Mouse (Mus musculus): Measurements from ENCODE around the gene Corin. TPM values are rescaled to one million over a fixed set of nuclear protein-coding genes. Genes with fewer than 3 reads are reported as not detected.

The Corin gene
- polyA plus RNA-seq, 1 experiment: not detected

DNA sequence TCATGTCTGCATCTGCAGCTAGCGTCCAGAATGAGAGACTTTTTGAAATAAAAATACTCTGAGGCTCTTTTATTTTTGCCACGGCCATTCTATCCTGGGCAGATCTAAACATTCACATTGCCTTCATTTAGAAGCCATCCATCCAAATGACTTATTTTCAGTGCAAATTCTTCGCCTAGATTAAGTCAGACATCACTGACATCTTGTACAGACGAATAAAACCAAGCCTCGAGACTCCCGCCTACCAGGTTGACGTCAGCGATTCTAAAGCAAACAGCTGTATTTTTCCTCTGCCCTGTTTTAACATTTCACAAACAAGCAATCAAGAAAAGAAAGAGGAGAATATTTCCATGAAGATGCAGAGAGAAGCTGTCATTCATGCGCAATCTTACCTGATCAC, 100.9 kb downstream of the Corin start:
- H3K4me3 ChIP-seq (ENCODE audit: insufficient read depth, low read length): no peak overlapping the region
- no peaks in the 10 kb centered on the region for H3K4me1 ChIP-seq (ENCODE audit: control insufficient read depth, insufficient read depth, low read length)
- TF ChIP-seq CTCF (IDR thresholded peaks at IDR 0.05; ENCODE audit: low read depth, low read length) (no peak), POLR2A (IDR thresholded peaks at IDR 0.05; ENCODE audit: borderline replicate concordance, low read depth, low read length) (no peak)
- H3K27ac ChIP-seq (ENCODE audit: insufficient read depth, low read depth, low read length): no peak overlapping the region

- Histone ChIP-seq H3K27ac (ENCODE audit: insufficient read depth, low read depth, low read length) (no peak overlapping the region), H3K4me1 (ENCODE audit: control insufficient read depth, insufficient read depth, low read length) (no peaks in the 10 kb centered on the region), H3K4me3 (ENCODE audit: insufficient read depth, low read length) (no peak overlapping the region)
- TF ChIP-seq POLR2A (IDR thresholded peaks at IDR 0.05; ENCODE audit: borderline replicate concordance, low read depth, low read length) (no peak), CTCF (IDR thresholded peaks at IDR 0.05; ENCODE audit: low read depth, low read length) (no peak)
These were observed 101.4 kb downstream of the Corin start for GRCm38 (mm10) chr5:72402913-72403312.

DNA sequence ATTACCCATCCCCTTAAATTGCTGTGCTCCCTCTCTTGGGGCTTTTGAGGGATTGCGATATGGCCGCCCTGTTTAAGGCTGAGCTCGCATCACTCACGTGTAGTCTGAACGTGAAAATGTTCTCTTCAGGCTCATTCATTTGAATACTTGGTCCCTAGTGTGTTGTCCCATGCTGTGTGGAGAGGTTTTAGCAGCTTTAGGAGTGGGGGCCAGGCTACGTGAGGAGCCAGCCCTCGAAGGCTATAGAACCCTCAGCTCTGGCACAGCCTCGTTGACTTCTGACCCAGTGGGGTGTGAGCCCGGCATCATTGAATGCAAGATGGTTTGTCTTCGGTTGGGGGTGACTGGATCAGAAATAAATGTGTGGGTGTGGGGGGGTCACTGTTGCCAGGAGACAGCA, 102.5 kb downstream of the Corin start:
- Histone ChIP-seq H3K4me3 (ENCODE audit: insufficient read depth, low read length) (no peak overlapping the region), H3K27ac (ENCODE audit: insufficient read depth, low read depth, low read length) (no peak overlapping the region), H3K4me1 (ENCODE audit: control insufficient read depth, insufficient read depth, low read length) (no peaks in the 10 kb centered on the region)
- TF ChIP-seq POLR2A (IDR thresholded peaks at IDR 0.05; ENCODE audit: borderline replicate concordance, low read depth, low read length) (no peak), CTCF (IDR thresholded peaks at IDR 0.05; ENCODE audit: low read depth, low read length) (no peak)

DNA sequence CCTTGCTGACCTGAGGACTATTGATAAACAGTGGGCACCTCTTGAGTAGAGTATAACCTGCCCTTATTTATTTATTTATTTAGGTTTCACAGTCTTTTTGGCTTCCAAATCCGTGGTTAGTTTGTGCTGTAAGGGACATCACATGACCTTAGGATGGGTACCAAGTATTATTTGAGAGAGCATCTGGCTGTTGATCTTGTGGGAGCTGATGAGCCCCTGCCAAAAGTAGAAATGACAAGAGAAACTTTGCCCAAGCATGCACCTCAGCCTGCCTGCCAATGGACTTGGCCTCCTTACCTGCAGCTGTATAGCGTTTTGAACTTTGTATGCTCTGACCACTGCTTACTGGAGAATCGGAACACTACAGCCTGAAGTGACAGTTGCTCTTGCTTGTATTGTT, 103.0 kb downstream of the Corin start:
- TF ChIP-seq CTCF (IDR thresholded peaks at IDR 0.05; ENCODE audit: low read depth, low read length): no peak
- TF ChIP-seq POLR2A (IDR thresholded peaks at IDR 0.05; ENCODE audit: borderline replicate concordance, low read depth, low read length): no peak
- Histone ChIP-seq H3K4me1 (ENCODE audit: control insufficient read depth, insufficient read depth, low read length) (no peaks in the 10 kb centered on the region), H3K4me3 (ENCODE audit: insufficient read depth, low read length) (no peak overlapping the region), H3K27ac (ENCODE audit: insufficient read depth, low read depth, low read length) (no peak overlapping the region)

GRCm38 (mm10) chr5:72382148-72382547, 122.1 kb downstream of the Corin start:
- Histone ChIP-seq H3K4me3 (ENCODE audit: insufficient read depth, low read length) (no peak overlapping the region), H3K27ac (ENCODE audit: insufficient read depth, low read depth, low read length) (no peak overlapping the region), H3K4me1 (ENCODE audit: control insufficient read depth, insufficient read depth, low read length) (no peaks in the 10 kb centered on the region)
- TF ChIP-seq POLR2A (IDR thresholded peaks at IDR 0.05; ENCODE audit: borderline replicate concordance, low read depth, low read length) (no peak), CTCF (IDR thresholded peaks at IDR 0.05; ENCODE audit: low read depth, low read length) (no peak)

- Histone ChIP-seq H3K4me1 (ENCODE audit: control insufficient read depth, insufficient read depth, low read length) (no peaks in the 10 kb centered on the region), H3K27ac (ENCODE audit: insufficient read depth, low read depth, low read length) (no peak overlapping the region), H3K4me3 (ENCODE audit: insufficient read depth, low read length) (no peak overlapping the region)
- TF ChIP-seq CTCF (IDR thresholded peaks at IDR 0.05; ENCODE audit: low read depth, low read length): no peak
These were observed 123.7 kb downstream of the Corin start for GRCm38 (mm10) chr5:72380616-72381015.

- TF ChIP-seq POLR2A (IDR thresholded peaks at IDR 0.05; ENCODE audit: borderline replicate concordance, low read depth, low read length): no peak
- TF ChIP-seq CTCF (IDR thresholded peaks at IDR 0.05; ENCODE audit: low read depth, low read length): no peak
These were observed 136.3 kb downstream of the Corin start for GRCm38 (mm10) chr5:72368004-72368403.

DNA sequence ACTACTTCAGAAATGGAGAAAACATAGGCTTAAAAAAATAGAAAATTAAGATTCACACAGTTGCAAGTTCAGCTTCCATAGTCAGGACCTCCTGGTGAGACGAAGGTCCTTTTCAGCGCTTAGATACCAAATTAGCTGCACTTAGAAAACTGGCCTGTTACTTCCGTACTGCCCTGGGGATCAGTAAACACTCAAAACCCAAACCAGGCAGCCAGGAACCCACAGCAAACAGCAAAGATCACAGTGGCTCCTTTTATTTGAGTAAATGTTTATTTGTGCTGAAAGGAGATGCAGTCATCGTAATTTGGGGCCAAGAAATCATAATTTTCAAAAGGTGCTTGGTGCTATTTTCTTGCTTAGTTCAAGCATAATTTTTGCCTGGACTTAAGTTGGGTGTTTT, 138.5 kb downstream of the Corin start:
- TF ChIP-seq CTCF (IDR thresholded peaks at IDR 0.05; ENCODE audit: low read depth, low read length) (no peak), POLR2A (IDR thresholded peaks at IDR 0.05; ENCODE audit: borderline replicate concordance, low read depth, low read length) (no peak)

More at GRCm38 (mm10) chr5:72368004-72368403, 136.3 kb downstream of the Corin start:
- H3K27ac ChIP-seq (ENCODE audit: insufficient read depth, low read depth, low read length): no peak overlapping the region
- H3K4me1 ChIP-seq (ENCODE audit: control insufficient read depth, insufficient read depth, low read length): no peaks in the 10 kb centered on the region
- H3K4me3 ChIP-seq (ENCODE audit: insufficient read depth, low read length): no peak overlapping the region

DNA sequence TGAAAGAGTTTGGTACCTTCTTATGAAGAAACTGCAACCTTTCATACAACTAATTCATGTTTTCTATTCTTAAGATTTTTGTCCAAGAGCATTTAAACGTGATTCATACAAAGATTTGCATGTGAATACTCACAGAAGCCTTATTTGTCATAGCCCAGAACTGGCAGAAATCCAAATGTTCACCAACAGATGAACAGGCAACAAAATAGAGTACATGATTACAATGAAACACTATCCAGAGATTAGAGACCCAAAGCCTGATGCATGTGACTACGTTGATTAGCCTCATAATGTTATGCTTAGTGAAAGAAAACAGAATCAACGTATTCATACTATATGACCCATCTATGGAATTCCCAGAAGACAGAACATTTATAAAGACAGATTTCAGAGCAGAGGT, 140.4 kb downstream of the Corin start:
- Histone ChIP-seq H3K27ac (ENCODE audit: insufficient read depth, low read depth, low read length) (no peak overlapping the region), H3K4me1 (ENCODE audit: control insufficient read depth, insufficient read depth, low read length) (no peaks in the 10 kb centered on the region), H3K4me3 (ENCODE audit: insufficient read depth, low read length) (no peak overlapping the region)
- TF ChIP-seq CTCF (IDR thresholded peaks at IDR 0.05; ENCODE audit: low read depth, low read length) (no peak), POLR2A (IDR thresholded peaks at IDR 0.05; ENCODE audit: borderline replicate concordance, low read depth, low read length) (no peak)

More for the DNA sequence above, 138.5 kb downstream of the Corin start:
- Histone ChIP-seq H3K4me1 (ENCODE audit: control insufficient read depth, insufficient read depth, low read length) (no peaks in the 10 kb centered on the region), H3K4me3 (ENCODE audit: insufficient read depth, low read length) (no peak overlapping the region), H3K27ac (ENCODE audit: insufficient read depth, low read depth, low read length) (no peak overlapping the region)

DNA sequence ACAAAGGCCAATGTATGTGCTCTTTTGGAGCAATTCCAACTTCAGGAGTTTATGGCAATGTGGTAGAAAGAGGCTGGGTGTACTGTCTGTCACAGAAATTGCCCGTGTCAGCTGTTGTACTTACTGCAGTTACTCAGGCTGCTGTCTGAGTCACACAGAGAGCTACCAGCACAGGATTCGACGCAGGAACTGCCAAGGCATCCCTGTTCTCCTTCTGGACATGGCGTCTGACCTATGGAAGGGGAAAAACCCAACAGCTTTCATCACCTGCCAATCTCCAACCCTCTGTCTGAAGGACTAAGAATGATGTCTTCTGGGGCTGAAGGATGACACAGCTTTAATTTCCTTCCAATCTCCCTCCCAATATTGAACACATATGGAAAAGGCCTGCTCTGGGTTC, 150.5 kb downstream of the Corin start:
- no peaks in the 10 kb centered on the region for H3K4me1 ChIP-seq (ENCODE audit: control insufficient read depth, insufficient read depth, low read length)
- no peak overlapping the region for H3K27ac ChIP-seq (ENCODE audit: insufficient read depth, low read depth, low read length)
- TF ChIP-seq CTCF (IDR thresholded peaks at IDR 0.05; ENCODE audit: low read depth, low read length) (no peak), POLR2A (IDR thresholded peaks at IDR 0.05; ENCODE audit: borderline replicate concordance, low read depth, low read length) (no peak)
- no peak overlapping the region for H3K4me3 ChIP-seq (ENCODE audit: insufficient read depth, low read length)

Data from bone marrow macrophage, adult 2 months (primary cell).